Mouse (Mus musculus) lung, embryonic 15.5 days (tissue): ENCODE measurements around the gene Sik3. TPM values are rescaled to one million over a fixed set of nuclear protein-coding genes. Genes with fewer than 3 reads are reported as not detected.

Experiments used
- ATAC-seq: fragments of 200-750 bp; cut with Nextera tagmentation; 2 replicates; pipeline ENCODE4 v1.8.0; 2017; ENCODE audit warnings: moderate number of reproducible peaks, borderline replicate concordance; ENCODE audit not compliant: low FRiP score, low TSS enrichment; ENCODE audit errors: extremely low read depth
- H3K27ac ChIP-seq: fragments of 300-500 bp; sonication (generic); 2 replicates; pipeline ENCODE4 v1.5.1; 2015; ENCODE audit warnings: moderate library complexity, mild to moderate bottlenecking, inconsistent platforms
- H3K27me3 ChIP-seq: fragments of 300-500 bp; sonication (generic); 2 replicates; pipeline ENCODE4 v1.6.1; 2015; ENCODE audit warnings: inconsistent platforms
- H3K36me3 ChIP-seq: fragments of 300-500 bp; sonication (generic); 2 replicates; pipeline ENCODE4 v1.6.1; 2015; ENCODE audit warnings: inconsistent platforms
- H3K4me1 ChIP-seq: fragments of 300-500 bp; sonication (generic); 2 replicates; pipeline ENCODE4 v1.6.1; 2015; ENCODE audit warnings: inconsistent platforms
- H3K4me2 ChIP-seq: fragments of 300-500 bp; sonication (generic); 2 replicates; pipeline ENCODE4 v1.6.1; 2015; ENCODE audit warnings: inconsistent platforms, mild to moderate bottlenecking, moderate library complexity
- H3K4me3 ChIP-seq: fragments of 300-500 bp; sonication (generic); 2 replicates; pipeline ENCODE4 v1.5.1; 2015; ENCODE audit warnings: mild to moderate bottlenecking, inconsistent platforms
- H3K9ac ChIP-seq: fragments of 300-500 bp; sonication (generic); 2 replicates; pipeline ENCODE4 v1.6.1; 2015; ENCODE audit warnings: inconsistent platforms
- H3K9me3 ChIP-seq: fragments of 300-500 bp; sonication (generic); 2 replicates; pipeline ENCODE4 v1.6.1; 2016; ENCODE audit warnings: inconsistent platforms
- WGBS: fragments of 180-500 bp; shearing (Covaris S2); methylation state at CpG from one replicate; pipeline ENCODE4 v1.1.7; 2015; 5-methylcytosine and 5-hydroxymethylcytosine counted together
- polyA plus RNA-seq: library from polyadenylated mRNA; unstranded; fragments of >200 nt; fragmentation: Nextera tagmentation; extraction: Ambion mirVana; gene quantifications from 2 replicates; pipeline ENCODE4 v1.2.1, GENCODE M21; 2015

Gene Sik3
- polyA plus RNA-seq, 1 experiment from 2014 or later = 12.8 TPM

DNA sequence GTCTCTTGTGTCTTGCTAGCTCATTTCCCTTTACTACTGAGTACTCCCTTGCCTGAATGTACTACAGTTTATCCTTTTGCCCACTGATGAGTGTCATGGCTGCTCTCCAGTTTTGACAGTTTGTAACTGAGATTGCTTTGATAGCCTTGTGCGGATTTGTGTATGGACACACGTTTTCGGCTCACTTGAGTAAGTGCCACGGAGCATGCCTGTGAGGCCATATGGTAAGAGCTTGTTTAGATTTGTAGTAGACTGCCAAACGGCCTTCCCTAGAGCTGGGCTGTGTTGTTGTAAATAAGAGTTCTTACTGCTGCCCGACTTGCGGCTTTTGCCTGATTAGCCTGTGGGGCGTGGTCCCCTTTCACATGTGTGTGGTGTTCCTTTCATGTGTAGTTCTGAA, 168.7 kb downstream of the Sik3 start:
- Histone ChIP-seq H3K9ac (no peak overlapping the region), H3K27ac (peak overlapping the region; percentile 1; the same call in 1 of the 2 replicates), H3K4me1 (peaks cover 14% of the 10 kb centered on the region), H3K4me2 (no peak overlapping the region), H3K36me3 (peaks cover 10% of the 10 kb centered on the region; the same call in 1 of the 2 replicates), H3K27me3 (no peaks in the 10 kb centered on the region), H3K9me3 (no peaks in the 10 kb centered on the region), H3K4me3 (no peak overlapping the region)
- peak; percentile 73; the same call in 1 of the 2 replicates for ATAC-seq
- WGBS = 49% methylated on average over 8 of the region's 8 CpGs

DNA sequence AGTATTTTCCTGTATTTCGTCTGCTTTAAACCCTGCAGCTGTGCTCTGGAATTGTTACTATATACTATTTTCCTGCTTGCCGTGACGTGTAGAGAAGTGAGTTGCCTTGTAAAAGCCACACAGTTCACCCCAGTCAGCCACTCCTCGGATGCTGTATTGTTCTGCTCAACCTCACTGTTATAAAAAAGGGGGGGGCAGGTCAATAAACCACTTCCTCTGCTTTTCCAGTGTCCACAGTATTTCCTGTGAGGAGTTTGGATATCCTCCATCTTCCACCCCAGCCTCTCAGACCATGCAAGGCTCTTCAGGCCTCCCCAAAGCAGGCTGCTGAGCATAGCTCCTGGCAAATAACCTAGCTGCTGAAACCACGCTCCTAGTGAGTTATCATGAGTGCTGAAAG, 171.9 kb downstream of the Sik3 start:
- H3K9ac ChIP-seq = no peak overlapping the region
- H3K4me2 ChIP-seq = no peak overlapping the region
- WGBS = 70% methylated on average over 5 of the region's 5 CpGs
- H3K4me1 ChIP-seq = peaks cover 11% of the 10 kb centered on the region
- peak overlapping the region; percentile 50; the same call in 1 of the 2 replicates for H3K27ac ChIP-seq
- no peaks in the 10 kb centered on the region for H3K27me3 ChIP-seq
- no peaks in the 10 kb centered on the region for H3K9me3 ChIP-seq
- no peaks in the 10 kb centered on the region for H3K36me3 ChIP-seq
- no peak overlapping the region for H3K4me3 ChIP-seq
- no peak for ATAC-seq

DNA sequence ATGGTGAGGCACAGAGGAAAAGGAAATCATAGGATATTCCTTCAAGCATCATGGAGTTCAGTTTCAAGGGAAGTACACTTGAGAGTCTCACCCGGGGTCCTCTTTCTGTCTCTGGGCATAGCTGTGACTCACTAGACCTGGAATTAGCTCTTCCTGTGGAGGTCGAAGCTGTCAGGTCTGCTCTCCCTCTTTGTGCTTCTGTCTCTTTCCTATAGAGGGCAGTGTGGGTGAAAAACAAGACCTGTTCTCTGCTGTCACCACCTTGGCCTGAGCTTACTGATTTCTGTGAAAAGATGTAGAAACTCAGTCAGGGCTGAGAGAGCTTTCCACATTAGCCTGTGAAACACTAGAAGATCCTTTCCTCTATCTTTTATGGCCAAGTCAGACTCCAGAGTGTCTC, 172.6 kb downstream of the Sik3 start:
- Histone ChIP-seq H3K9ac (no peak overlapping the region), H3K27me3 (no peaks in the 10 kb centered on the region), H3K9me3 (no peaks in the 10 kb centered on the region), H3K36me3 (no peaks in the 10 kb centered on the region), H3K27ac (peak overlapping the region; percentile 42; the same call in 1 of the 2 replicates), H3K4me1 (peaks cover 10% of the 10 kb centered on the region), H3K4me3 (no peak overlapping the region), H3K4me2 (no peak overlapping the region)
- no peak for ATAC-seq
- 32% methylated on average over 2 of the region's 2 CpGs for WGBS

DNA sequence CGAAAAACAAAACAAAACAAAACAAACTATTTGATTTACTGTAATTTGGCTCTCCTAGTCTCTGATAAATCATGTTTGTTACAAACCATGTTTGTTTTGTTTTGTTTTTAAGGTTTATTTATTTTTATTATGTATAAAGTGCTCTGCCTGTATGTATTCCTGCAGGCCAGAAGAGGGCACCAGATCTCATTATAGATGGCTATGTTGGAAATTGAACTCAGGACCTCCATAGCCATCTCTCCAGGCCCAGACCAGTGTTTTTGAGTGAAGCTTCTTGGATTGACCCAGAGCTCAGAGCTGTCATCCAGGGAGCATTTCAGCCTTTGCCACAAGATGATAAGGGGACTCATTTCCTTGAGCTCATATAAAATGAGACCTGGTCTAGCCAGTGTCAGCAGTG, 173.8 kb downstream of the Sik3 start:
- Histone ChIP-seq H3K27me3 (no peaks in the 10 kb centered on the region), H3K36me3 (no peaks in the 10 kb centered on the region), H3K9ac (no peak overlapping the region), H3K4me3 (no peak overlapping the region), H3K4me1 (peaks cover 4% of the 10 kb centered on the region; the same call in 1 of the 2 replicates), H3K4me2 (no peak overlapping the region), H3K27ac (no peak overlapping the region), H3K9me3 (no peaks in the 10 kb centered on the region)
- WGBS = 72% methylated on average over 1 of the region's 1 CpGs
- ATAC-seq = no peak

DNA sequence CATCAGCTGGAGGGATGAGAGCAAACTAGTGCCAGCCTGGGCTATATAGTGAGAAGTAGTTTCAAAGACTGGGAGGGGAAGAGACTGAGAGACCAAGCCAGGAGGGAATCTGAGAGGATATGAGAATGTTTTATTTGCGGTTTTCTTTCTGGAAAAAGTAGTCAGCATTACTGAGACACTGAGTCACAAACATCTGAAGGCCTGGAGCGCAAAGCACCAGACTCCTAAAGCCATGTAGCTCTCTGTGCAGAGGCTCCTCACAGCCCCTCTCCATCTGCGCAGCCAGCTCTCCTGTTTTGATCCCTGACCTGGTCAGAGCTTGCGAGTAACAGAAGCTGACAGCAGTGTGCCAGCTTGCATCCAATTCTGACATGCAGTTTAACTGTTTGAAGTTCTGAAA, 175.8 kb downstream of the Sik3 start:
- no peak overlapping the region for H3K4me2 ChIP-seq
- no peak overlapping the region for H3K27ac ChIP-seq
- no peaks in the 10 kb centered on the region for H3K27me3 ChIP-seq
- no peaks in the 10 kb centered on the region for H3K9me3 ChIP-seq
- H3K4me1 ChIP-seq = peaks cover 6% of the 10 kb centered on the region; the same call in 1 of the 2 replicates
- no peak overlapping the region for H3K9ac ChIP-seq
- 84% methylated on average over 4 of the region's 4 CpGs for WGBS
- ATAC-seq = no peak
- H3K4me3 ChIP-seq = no peak overlapping the region
- no peaks in the 10 kb centered on the region for H3K36me3 ChIP-seq

DNA sequence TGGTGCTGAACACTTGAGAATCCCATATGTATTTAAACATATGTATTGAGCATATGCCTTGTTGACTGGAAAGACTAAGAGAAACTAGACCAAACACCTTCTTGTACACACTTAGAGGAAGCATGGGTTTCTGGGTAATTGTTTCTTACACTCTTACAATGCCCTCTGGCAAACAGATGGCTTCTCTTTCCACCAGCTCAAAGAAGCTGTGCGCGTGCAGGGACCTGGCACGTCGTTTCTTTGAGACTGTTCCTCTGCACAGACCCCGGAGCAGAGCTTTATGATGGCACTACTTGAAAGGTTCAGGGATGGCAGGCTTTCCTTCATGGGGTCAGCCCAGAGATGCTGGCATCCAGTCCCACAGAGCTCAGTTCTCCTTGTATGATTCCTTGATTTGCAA, 176.3 kb downstream of the Sik3 start:
- Histone ChIP-seq H3K27me3 (no peaks in the 10 kb centered on the region), H3K9ac (no peak overlapping the region), H3K4me1 (peaks cover 6% of the 10 kb centered on the region; the same call in 1 of the 2 replicates), H3K27ac (no peak overlapping the region), H3K9me3 (no peaks in the 10 kb centered on the region), H3K36me3 (no peaks in the 10 kb centered on the region), H3K4me2 (no peak overlapping the region), H3K4me3 (no peak overlapping the region)
- ATAC-seq = no peak
- WGBS = 85% methylated on average over 5 of the region's 5 CpGs

DNA sequence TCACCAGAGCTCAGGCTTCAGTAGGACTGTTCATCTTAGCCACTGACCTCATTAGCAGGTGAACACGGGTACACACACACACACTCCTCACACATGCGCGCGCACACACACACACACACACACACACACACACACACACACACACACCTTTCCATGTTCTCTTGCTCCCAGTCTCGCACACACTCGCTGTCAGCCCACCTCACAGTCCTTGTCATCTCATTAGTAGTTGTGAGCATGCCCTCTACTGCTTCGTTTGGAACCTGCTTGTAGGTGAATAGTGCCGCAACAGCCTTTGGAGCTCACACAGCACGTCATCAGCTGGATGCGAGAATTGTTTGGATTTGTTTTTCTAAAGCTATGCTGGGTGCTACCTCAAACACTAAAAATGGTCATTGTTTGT, 176.8 kb downstream of the Sik3 start:
- Histone ChIP-seq H3K27ac (no peak overlapping the region), H3K9me3 (no peaks in the 10 kb centered on the region), H3K36me3 (peaks cover 3% of the 10 kb centered on the region; the same call in 1 of the 2 replicates), H3K4me1 (peaks cover 6% of the 10 kb centered on the region; the same call in 1 of the 2 replicates), H3K27me3 (no peaks in the 10 kb centered on the region), H3K4me3 (no peak overlapping the region), H3K4me2 (no peak overlapping the region), H3K9ac (no peak overlapping the region)
- ATAC-seq = no peak
- WGBS = 84% methylated on average over 10 of the region's 10 CpGs

DNA sequence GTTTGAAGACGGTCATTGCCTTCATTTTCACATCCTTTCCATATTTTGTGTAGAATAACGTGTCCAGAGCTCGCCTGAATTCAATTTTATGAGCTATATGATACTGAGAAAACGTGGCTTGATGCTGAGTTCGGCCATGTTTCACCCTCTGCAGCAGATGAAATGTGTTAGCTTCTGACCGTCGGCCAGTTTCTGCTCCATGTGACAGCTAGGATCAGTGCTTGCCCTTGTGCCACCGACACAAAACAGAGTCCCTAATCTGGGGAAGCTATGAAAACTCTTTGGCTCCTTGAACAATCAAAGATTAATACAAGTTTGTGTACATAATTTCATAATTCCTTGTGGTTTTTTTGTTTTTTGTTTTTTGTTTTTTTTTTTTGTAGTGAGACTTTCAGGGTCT, 178.6 kb downstream of the Sik3 start:
- peaks cover 10% of the 10 kb centered on the region; the same call in 1 of the 2 replicates for H3K36me3 ChIP-seq
- no peak overlapping the region for H3K4me3 ChIP-seq
- no peak for ATAC-seq
- peaks cover 6% of the 10 kb centered on the region; the same call in 1 of the 2 replicates for H3K4me1 ChIP-seq
- no peak overlapping the region for H3K9ac ChIP-seq
- no peak overlapping the region for H3K4me2 ChIP-seq
- H3K9me3 ChIP-seq = no peaks in the 10 kb centered on the region
- no peak overlapping the region for H3K27ac ChIP-seq
- no peaks in the 10 kb centered on the region for H3K27me3 ChIP-seq
- WGBS = 54% methylated on average over 8 of the region's 8 CpGs

DNA sequence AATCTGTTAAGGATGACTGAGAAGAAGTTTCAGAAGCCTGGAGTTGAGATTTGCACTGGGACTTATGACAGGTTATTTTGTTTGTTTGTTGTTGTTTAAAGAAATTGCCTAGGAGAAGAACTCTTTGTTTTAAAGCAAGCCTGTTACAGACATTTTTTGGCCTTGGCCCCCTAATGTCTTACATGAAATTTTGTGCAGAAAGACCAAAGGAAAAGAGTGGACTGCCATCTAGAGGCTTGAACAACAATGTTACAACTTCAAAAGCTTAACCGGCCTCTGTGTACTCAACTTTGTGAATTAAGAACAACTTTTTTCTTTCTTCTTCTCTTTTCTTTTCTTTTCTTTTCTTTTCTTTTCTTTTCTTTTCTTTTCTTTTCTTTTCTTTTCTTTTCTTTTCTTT, 179.0 kb downstream of the Sik3 start:
- H3K27me3 ChIP-seq = no peaks in the 10 kb centered on the region
- H3K4me3 ChIP-seq = no peak overlapping the region
- no peak overlapping the region for H3K4me2 ChIP-seq
- H3K9me3 ChIP-seq = no peaks in the 10 kb centered on the region
- WGBS = 24% methylated on average over 1 of the region's 1 CpGs
- H3K4me1 ChIP-seq = peaks cover 6% of the 10 kb centered on the region; the same call in 1 of the 2 replicates
- H3K36me3 ChIP-seq = peaks cover 10% of the 10 kb centered on the region; the same call in 1 of the 2 replicates
- H3K27ac ChIP-seq = no peak overlapping the region
- ATAC-seq = no peak
- H3K9ac ChIP-seq = no peak overlapping the region

DNA sequence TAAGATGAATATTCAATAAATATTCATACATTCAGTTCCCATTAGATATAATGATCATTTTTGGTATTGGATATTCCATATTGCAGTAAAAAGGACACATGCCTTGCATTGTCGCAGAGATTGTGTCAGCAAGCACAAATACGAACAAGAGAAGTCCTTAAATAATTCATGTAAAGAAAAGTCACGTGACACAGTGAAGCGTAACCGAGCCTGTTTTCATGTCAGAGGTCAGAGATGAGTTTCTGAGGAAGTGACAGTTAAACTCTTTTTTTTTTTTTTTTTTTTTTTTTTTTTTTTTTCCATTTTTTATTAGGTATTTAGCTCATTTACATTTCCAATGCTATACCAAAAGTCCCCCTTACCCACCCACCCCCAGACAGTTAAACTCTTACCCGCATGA, 180.0 kb downstream of the Sik3 start:
- Histone ChIP-seq H3K9ac (no peak overlapping the region), H3K27ac (no peak overlapping the region), H3K9me3 (no peaks in the 10 kb centered on the region), H3K36me3 (peaks cover 14% of the 10 kb centered on the region), H3K4me2 (no peak overlapping the region), H3K4me1 (peaks cover 6% of the 10 kb centered on the region; the same call in 1 of the 2 replicates), H3K27me3 (no peaks in the 10 kb centered on the region), H3K4me3 (no peak overlapping the region)
- WGBS = 84% methylated on average over 6 of the region's 6 CpGs
- ATAC-seq = no peak

DNA sequence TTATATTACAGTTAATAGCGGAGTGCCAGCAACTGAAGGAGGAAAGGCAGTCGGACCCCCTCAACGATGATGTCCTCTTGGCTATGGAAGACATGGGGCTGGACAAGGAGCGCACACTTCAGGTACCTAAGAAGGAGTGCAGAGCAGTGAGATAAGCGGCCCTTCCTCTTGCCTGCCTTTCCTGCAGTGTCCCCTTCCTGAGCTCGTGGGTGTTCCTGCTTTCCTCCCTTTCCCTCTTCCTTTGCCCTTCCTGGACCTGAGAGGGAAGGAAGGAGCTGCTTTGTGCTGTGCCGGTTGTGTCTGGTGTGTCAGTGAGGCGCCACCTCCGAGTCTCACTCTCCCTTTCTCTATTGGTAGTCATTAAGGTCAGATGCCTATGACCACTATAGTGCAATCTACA, 182.2 kb downstream of the Sik3 start:
- WGBS = 83% methylated on average over 9 of the region's 9 CpGs
- peaks cover 6% of the 10 kb centered on the region; the same call in 1 of the 2 replicates for H3K4me1 ChIP-seq

DNA sequence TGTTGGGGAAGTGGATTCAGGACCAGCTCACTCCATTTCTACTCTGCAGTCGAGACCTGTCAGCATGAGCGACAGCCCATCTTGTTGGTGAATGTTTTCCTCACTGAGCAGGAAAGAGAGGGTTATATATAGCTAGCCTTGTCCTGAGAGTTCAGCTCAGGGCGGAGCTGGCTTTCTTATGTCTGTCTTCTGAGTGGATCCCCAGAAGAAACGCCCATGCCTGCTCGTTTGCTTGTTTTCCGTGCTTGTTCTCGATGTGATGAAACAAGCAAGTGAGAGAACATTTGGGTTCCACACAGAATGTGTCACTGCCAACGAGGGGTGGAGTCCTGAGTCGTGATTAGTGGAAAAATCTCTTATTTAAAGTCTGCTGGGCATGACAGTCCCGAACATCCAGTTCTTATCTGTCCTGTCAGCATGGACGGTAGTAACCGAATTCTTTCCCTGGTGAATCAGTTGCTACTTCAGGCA, 184.1 kb downstream of the Sik3 start:
- no peak overlapping the region for H3K4me3 ChIP-seq
- WGBS = 66% methylated on average over 12 of the region's 12 CpGs
- no peak for ATAC-seq
- no peak overlapping the region for H3K4me2 ChIP-seq
- H3K27me3 ChIP-seq = no peaks in the 10 kb centered on the region
- no peak overlapping the region for H3K9ac ChIP-seq
- H3K27ac ChIP-seq = no peak overlapping the region
- no peaks in the 10 kb centered on the region for H3K9me3 ChIP-seq
- H3K4me1 ChIP-seq = no peaks in the 10 kb centered on the region
- peaks cover 35% of the 10 kb centered on the region for H3K36me3 ChIP-seq

More for the DNA sequence above, 182.2 kb downstream of the Sik3 start:
- H3K27ac ChIP-seq = no peak overlapping the region
- no peak for ATAC-seq
- H3K9ac ChIP-seq = no peak overlapping the region
- H3K27me3 ChIP-seq = no peaks in the 10 kb centered on the region
- H3K4me3 ChIP-seq = no peak overlapping the region
- no peak overlapping the region for H3K4me2 ChIP-seq
- no peaks in the 10 kb centered on the region for H3K9me3 ChIP-seq
- H3K36me3 ChIP-seq = peaks cover 30% of the 10 kb centered on the region

DNA sequence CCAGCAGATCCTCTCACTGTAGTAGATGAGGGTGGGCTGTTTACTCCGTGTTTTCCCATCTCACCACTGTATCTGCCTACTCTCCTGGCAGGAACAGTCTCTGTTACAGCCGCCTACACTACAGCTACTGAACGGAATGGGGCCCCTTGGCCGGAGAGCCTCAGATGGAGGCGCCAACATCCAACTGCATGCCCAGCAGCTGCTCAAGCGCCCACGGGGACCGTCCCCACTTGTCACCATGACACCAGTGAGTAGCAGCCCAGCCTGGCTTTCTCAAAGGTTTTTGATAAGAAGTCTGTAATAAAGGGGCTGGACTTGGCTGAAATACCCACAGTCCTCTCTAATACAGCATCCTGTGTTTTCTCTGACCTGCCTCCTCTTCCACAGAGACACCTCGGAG, 185.8 kb downstream of the Sik3 start:
- H3K9ac ChIP-seq = no peak overlapping the region
- H3K36me3 ChIP-seq = peaks cover 45% of the 10 kb centered on the region
- no peak overlapping the region for H3K4me2 ChIP-seq
- no peaks in the 10 kb centered on the region for H3K4me1 ChIP-seq
- H3K27ac ChIP-seq = no peak overlapping the region
- H3K27me3 ChIP-seq = no peaks in the 10 kb centered on the region
- no peaks in the 10 kb centered on the region for H3K9me3 ChIP-seq
- H3K4me3 ChIP-seq = no peak overlapping the region
- no peak for ATAC-seq
- WGBS = 75% methylated on average over 9 of the region's 9 CpGs
